Mouse (Mus musculus): ENCODE results near the gene Coq8a.
A peak's percentile ranks its signal among the peaks of the same experiment; 100 is the strongest.

Coq8a gene

GRCm38 (mm10) chr1:180175167-180175566 is 24.2 kb downstream of the Coq8a start:
- DNase-seq (ENCODE audit: low spot score), result peak; percentile 42

- no peak for DNase-seq (ENCODE audit: low spot score)
Measured at GRCm38 (mm10) chr1:180174718-180175117, 24.7 kb downstream of the Coq8a start.

- DNase-seq (ENCODE audit: low spot score), result no peak
Measured at GRCm38 (mm10) chr1:180173017-180173416, 26.4 kb downstream of the Coq8a start.

DNA sequence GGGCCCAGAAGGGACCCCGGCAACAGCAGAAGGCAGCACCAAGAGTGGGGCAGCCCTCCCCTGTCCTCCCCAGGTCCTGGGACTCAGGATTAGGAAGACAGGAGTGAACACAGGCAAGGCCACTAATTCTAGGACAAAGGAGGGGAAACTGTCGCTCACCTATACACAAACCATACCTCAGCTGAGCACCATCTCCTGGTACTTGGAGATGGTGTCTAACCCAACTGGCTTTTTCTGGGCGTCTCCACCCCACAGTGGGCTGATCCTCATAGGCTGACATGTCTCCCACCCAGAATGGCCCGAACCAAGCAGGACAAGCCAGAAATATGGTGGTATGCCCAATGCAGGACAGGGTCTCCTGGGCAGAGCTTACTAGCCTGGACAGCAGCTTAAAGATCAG is 26.8 kb downstream of the Coq8a start:
- no peak for DNase-seq (ENCODE audit: low spot score)

GRCm38 (mm10) chr1:180171883-180172282 is 27.5 kb downstream of the Coq8a start:
- no peak for DNase-seq (ENCODE audit: low spot score)

DNA sequence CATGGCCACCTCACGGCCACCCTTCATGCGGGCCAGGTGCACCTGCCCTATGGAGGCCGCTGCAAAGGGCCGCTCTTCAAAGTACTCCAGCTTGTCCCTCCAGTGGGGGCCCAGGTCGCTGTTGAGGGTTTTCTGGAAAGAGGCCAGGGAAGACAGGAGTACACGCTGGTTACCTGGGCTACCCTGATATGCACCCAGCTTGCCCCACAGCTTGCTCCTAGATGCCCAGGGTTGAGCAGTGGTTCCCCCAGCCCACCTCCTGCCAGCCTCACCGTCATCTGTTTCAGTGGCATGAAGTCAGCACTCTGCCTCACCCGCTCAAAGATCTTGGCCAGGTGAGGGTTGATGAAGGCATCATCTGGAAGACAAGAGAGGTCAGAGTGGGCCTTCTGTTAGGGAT is 29.3 kb downstream of the Coq8a start:
- no peak for DNase-seq (ENCODE audit: low spot score)

- no peak for DNase-seq (ENCODE audit: low spot score)
Measured at GRCm38 (mm10) chr1:180169161-180169560, 30.2 kb downstream of the Coq8a start.

GRCm38 (mm10) chr1:180168294-180168693 is 31.1 kb downstream of the Coq8a start:
- no peak for DNase-seq (ENCODE audit: low spot score)

GRCm38 (mm10) chr1:180166533-180166932 is 32.9 kb downstream of the Coq8a start:
- no peak for DNase-seq (ENCODE audit: low spot score)

- DNase-seq (ENCODE audit: low spot score), result no peak
Measured at GRCm38 (mm10) chr1:180162986-180163385, 36.4 kb downstream of the Coq8a start.

GRCm38 (mm10) chr1:180161566-180162355 is 37.6 kb downstream of the Coq8a start:
- DNase-seq (ENCODE audit: low spot score), result no peak

DNA sequence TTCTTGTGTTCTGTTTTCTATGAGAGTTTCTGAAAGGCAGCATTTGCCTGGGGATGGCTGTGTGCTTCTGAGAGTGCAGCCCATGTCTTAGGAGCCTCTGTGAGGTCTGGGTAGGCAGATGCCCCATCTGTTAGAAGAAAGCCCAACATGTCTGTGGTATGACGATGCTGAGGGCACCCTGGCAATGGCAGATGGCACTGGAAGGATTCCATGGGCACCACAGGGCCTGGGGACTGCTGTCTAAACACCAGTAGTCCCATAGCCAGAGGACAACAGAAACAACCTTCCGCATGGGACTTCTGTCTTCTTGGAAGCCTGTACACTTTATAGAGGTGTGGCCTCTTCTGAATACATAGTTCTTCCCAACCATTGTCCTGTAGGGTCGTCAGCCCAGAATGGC is 38.2 kb downstream of the Coq8a start:
- no peak for DNase-seq (ENCODE audit: low spot score)

DNA sequence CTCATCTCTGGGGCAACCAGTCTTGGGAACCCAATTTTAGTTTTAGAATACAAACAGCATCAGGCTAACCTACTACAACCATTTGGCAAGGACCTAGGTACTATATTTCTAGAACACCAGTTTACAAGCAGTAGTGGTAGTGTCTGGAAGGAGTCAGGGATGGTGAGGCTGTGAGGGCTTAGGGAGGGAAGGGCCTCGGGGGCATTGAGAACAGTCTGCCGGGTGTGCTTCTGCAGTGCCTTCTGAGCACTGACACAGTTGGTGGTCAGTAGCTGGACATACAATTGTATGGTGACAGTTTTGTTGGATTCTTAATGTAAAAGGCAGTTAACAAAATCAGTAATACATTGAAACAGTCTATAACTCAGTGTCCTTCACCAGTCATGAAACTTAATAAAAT is 38.9 kb downstream of the Coq8a start:
- no peak for DNase-seq (ENCODE audit: low spot score)

DNA sequence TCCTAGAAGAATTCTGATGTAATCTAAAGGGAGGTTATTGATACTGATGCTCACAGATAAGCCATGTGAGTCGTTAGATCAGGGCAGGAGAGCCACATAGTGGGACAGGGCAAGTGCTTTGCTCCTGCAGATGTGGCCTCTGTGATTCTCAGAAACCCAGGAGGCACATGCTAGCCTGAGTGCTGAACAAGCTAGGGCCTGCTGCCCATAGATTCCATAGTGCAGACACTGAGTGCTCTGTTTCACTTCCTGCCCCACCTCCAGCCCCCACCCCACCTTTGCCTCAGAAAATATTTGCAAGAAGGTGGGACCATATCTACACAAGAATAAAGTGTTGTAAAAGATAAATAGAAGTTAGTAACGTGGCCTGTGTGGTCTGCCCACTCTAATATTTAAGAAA is 40.8 kb downstream of the Coq8a start:
- DNase-seq (ENCODE audit: low spot score), result no peak

GRCm38 (mm10) chr1:180151191-180151590 is 48.2 kb downstream of the Coq8a start:
- DNase-seq (ENCODE audit: low spot score), result no peak

GRCm38 (mm10) chr1:180148563-180148962 is 50.8 kb downstream of the Coq8a start:
- DNase-seq (ENCODE audit: low spot score), result peak; percentile 82

- DNase-seq (ENCODE audit: low spot score), result peak; percentile 71
Measured at GRCm38 (mm10) chr1:180148036-180148435, 51.4 kb downstream of the Coq8a start.

DNA sequence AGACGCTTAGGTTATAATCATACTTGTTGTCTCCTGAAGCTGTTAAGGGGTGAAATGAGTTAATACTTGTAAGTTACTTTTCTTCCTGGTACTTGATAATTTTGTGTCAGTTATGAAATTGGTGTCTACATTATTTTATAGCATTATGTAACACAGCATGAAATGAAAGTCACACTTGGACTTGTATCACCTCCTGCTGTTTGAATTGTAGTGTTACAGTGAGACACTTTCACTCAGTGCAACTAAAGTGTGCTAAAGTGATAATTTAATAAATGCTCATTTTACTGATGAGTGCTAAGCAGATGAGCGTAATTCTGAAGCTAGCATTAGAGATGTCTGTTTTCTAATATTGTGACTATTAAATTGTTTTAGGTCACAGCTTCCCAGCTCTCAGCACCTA is 58.4 kb downstream of the Coq8a start:
- DNase-seq (ENCODE audit: low spot score), result no peak

GRCm38 (mm10) chr1:180139158-180139557 is 60.2 kb downstream of the Coq8a start:
- DNase-seq (ENCODE audit: low spot score), result no peak

DNA sequence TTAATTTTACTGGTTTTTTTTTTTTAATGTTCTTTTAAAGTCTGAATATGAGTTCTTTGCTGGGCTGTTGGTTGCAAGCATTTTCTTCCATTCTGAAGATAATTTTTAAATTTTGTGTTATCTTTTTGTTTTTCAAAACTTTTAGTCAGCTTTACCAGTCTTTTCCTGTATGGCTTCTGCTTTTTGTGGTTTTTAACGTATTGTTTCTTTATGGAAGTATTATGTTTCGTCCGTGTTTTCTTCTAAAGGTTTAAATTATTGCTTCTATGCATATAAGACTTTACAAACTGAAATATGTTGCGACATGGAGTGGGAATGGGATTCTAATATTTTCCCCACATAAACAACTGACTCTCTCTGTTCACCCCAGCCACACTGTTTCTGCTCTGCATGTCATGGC is 67.2 kb downstream of the Coq8a start:
- DNase-seq (ENCODE audit: low spot score), result no peak

- no peak for DNase-seq (ENCODE audit: low spot score)
Measured at GRCm38 (mm10) chr1:180131402-180131801, 68.0 kb downstream of the Coq8a start.

DNA sequence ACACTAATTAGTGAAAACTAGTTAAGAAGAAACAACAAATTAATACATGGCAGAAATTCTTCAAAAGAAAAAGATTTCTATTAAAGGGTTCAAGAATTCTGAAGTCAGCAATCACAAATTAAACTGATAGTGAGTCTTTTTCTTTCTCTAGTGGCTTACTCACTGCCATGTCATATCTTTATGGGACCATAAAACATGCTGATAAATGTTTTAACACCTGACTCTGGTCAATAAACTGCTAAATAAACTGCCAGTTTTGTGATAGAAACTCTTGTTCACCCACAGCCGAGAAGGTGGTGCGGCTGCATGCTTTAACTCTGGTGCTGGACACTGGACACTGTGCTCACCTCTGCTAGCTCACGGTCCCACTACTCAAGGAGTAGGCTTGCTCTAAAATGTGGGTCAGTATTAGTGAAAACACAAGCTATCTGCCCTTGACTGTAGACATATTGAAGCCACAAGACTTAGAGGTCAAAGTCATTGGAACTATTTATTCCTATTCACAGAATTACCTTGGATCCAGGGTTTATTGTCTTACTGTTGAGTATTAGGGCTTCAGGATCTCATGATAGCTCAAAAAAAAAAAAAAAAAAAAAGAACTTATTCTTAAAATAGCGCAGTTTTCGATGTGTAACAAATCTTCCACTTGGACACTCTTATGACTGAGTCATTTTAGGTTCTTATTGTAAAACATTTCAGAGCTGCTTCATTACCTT is 71.2 kb downstream of the Coq8a start:
- no peak for DNase-seq (ENCODE audit: low spot score)

- DNase-seq (ENCODE audit: low spot score), result no peak
Measured at GRCm38 (mm10) chr1:180118233-180118632, 81.2 kb downstream of the Coq8a start.

- DNase-seq (ENCODE audit: low spot score), result peak; percentile 13
Measured at GRCm38 (mm10) chr1:180116525-180116924, 82.9 kb downstream of the Coq8a start.

All from c-Kit-positive CD71-positive TER-119-positive erythroid progenitor cells, embryonic 14.5 days (primary cell).